Mouse (Mus musculus) G1E (cell line): ENCODE measurements around the gene Mtus2. TPM values are rescaled to one million over a fixed set of nuclear protein-coding genes. Genes with fewer than 3 reads are reported as not detected.

ENCODE experiments used
- ATAC-seq: 2 replicates; pipeline ENCODE4 v1.8.0; 2016; ENCODE audit warnings: mild to moderate bottlenecking; ENCODE audit not compliant: insufficient number of reproducible peaks, poor library complexity, low FRiP score, severe bottlenecking; ENCODE audit errors: extremely low read depth
- DNase-seq: peaks from one replicate; pipeline ENCODE4 v3.0.0; 2012; ENCODE audit warnings: low spot score
- H3K27me3 ChIP-seq: 2 replicates; pipeline ENCODE4 v1.6.1; 2012; ENCODE audit warnings: mild to moderate bottlenecking, low read length, inconsistent platforms; ENCODE audit not compliant: insufficient read depth
- H3K36me3 ChIP-seq: replicated peaks from 2 replicates; pipeline ENCODE3; 2012; ENCODE audit warnings: mild to moderate bottlenecking, inconsistent platforms
- H3K4me1 ChIP-seq: 2 replicates; pipeline ENCODE4 v1.6.1; 2012; ENCODE audit warnings: low read depth, low read length, inconsistent platforms, mixed read lengths; ENCODE audit not compliant: insufficient read depth
- H3K4me3 ChIP-seq: 2 replicates; pipeline ENCODE4 v1.5.1; 2012; ENCODE audit warnings: low read depth, mild to moderate bottlenecking, inconsistent platforms, low read length, moderate library complexity, mixed read lengths
- H3K9me3 ChIP-seq: replicated peaks from 2 replicates; pipeline ENCODE4 v1.6.1; 2012; ENCODE audit warnings: inconsistent platforms
- CTCF ChIP-seq: IDR thresholded peaks from 2 replicates; pipeline ENCODE4 v1.5.1; 2012; ENCODE audit warnings: low read depth, low read length, inconsistent platforms, mixed read lengths
- GATA1 ChIP-seq: IDR thresholded peaks from 2 replicates; pipeline ENCODE4 v1.6.1; 2012; ENCODE audit warnings: borderline replicate concordance, low read length, inconsistent platforms, mixed read lengths
- GATA2 ChIP-seq: IDR thresholded peaks from 2 replicates; pipeline ENCODE4 v1.6.1; 2012; ENCODE audit warnings: low read depth, low read length, inconsistent platforms, borderline replicate concordance
- POLR2AphosphoS5 ChIP-seq: IDR thresholded peaks from 2 replicates; pipeline ENCODE4 v1.6.1; 2012; ENCODE audit warnings: low read depth, low read length, inconsistent platforms; ENCODE audit not compliant: insufficient replicate concordance
- TAL1 ChIP-seq: conservative IDR thresholded peaks from 2 replicates; pipeline ENCODE4 v1.6.1; 2012; ENCODE audit warnings: low read depth, low read length, inconsistent platforms, mixed read lengths
- polyA plus RNA-seq: library from polyadenylated mRNA; stranded (reverse); fragments of >175 nt; gene quantifications from 2 replicates; pipeline ENCODE4 v1.2.3, GENCODE M21; 2012
- total RNA-seq, 2 experiments: library from RNA; stranded (forward) in 1 of 2; stranded (reverse) in 1 of 2; fragments of 200-1000 nt in 1 of 2; fragments of >200 nt in 1 of 2; fragmentation: Nextera tagmentation in 1 of 2; gene quantifications; 2 replicates each; pipeline ENCODE4 v1.2.3; 2014 to 2017

Mtus2 gene
- total and polyA plus RNA-seq, 3 experiments = 1.1 TPM; not detected in 2

DNA sequence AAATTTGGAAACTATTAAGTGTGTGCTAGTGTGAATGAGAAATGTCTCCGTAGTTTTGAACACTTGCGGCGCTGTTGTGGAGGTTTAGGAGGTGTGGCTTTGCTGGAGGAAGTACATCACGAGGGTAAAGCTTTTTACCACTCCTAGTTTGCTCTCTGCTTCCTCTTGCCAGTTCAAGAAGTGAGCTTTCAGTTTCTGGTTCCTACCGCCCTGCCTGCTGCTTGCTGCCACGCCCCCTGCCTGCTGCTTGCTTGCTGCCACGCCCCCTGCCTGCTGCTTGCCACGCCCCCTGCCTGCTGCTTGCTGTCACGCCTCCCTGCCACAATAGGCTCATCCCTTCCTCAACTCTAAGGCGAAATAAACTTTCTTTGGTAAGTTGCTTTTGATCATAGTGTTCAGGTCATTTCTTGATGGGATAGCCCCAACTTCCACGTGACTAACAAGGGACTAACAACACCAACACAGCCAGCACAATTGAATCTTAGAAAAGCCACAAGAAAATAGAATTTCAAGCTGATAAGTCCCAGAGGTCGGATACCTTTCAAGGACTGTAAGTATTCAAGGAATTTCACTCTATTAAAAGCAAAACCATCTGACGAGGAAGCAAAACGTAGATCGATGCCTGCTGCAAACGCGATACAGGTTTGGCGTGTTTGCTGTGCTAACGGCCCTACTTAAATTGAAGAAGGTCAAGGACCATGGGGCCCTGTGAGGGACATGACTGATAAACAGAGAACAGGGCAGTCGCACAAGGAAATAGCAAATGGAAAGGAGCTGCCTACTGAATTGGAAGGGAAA lies 35.7 kb downstream of the Mtus2 start:
- Histone ChIP-seq H3K9me3 (peaks cover 29% of the 10 kb centered on the region), H3K36me3 (no peaks in the 10 kb centered on the region), H3K4me3 (no peak overlapping the region), H3K27me3 (no peaks in the 10 kb centered on the region), H3K4me1 (no peaks in the 10 kb centered on the region)
- no peak for ATAC-seq
- no peak for DNase-seq
- TF ChIP-seq POLR2AphosphoS5 (no peak), GATA2 (no peak), GATA1 (no peak), CTCF (no peak), TAL1 (no peak)

GRCm38 (mm10) chr5:148005263-148005662 lies 48.1 kb downstream of the Mtus2 start:
- Histone ChIP-seq H3K36me3 (no peaks in the 10 kb centered on the region), H3K9me3 (peaks cover 15% of the 10 kb centered on the region), H3K4me1 (no peaks in the 10 kb centered on the region), H3K4me3 (no peak overlapping the region), H3K27me3 (no peaks in the 10 kb centered on the region)
- ATAC-seq (no peak), DNase-seq (no peak)
- no peak for TF ChIP-seq GATA1
- TF ChIP-seq CTCF = no peak
- TF ChIP-seq GATA2 = no peak
- TF ChIP-seq TAL1 = no peak
- no peak for TF ChIP-seq POLR2AphosphoS5

DNA sequence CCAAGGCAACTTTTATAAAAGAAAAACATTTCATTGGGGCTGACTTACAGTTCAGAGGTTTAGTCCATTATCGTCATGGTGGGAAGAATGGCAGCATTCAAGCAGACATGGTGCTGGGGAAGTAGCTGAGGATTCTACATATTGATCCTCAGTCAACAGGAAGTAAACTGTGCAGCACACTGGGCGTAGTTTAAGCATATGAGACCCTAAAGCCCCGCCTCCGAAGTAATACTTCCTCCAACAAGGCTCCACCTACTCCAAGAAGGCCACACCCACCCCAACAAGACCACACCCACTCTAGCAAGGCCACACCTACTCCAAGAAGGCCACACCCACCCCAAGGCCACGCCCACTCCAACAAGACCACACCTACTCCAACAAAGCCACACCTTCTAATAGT lies 55.0 kb downstream of the Mtus2 start:
- H3K27me3 ChIP-seq = no peaks in the 10 kb centered on the region
- H3K4me3 ChIP-seq = no peak overlapping the region
- DNase-seq (no peak), ATAC-seq (no peak)
- H3K4me1 ChIP-seq = no peaks in the 10 kb centered on the region
- H3K9me3 ChIP-seq = peaks cover 21% of the 10 kb centered on the region
- no peaks in the 10 kb centered on the region for H3K36me3 ChIP-seq
- TF ChIP-seq TAL1 (no peak), GATA1 (no peak), POLR2AphosphoS5 (no peak), CTCF (no peak), GATA2 (no peak)

- H3K4me1 ChIP-seq = no peaks in the 10 kb centered on the region
- no peak overlapping the region for H3K4me3 ChIP-seq
- H3K36me3 ChIP-seq = no peaks in the 10 kb centered on the region
- DNase-seq (no peak), ATAC-seq (no peak)
- no peaks in the 10 kb centered on the region for H3K27me3 ChIP-seq
- peaks cover 30% of the 10 kb centered on the region for H3K9me3 ChIP-seq
- TF ChIP-seq TAL1 (no peak), CTCF (no peak), GATA1 (no peak), GATA2 (no peak), POLR2AphosphoS5 (no peak)
Measured at GRCm38 (mm10) chr5:148014133-148014854, 57.2 kb downstream of the Mtus2 start.

- Histone ChIP-seq H3K36me3 (no peaks in the 10 kb centered on the region), H3K4me3 (no peak overlapping the region), H3K9me3 (peaks cover 33% of the 10 kb centered on the region), H3K27me3 (no peaks in the 10 kb centered on the region), H3K4me1 (no peaks in the 10 kb centered on the region)
- ATAC-seq = no peak
- no peak for DNase-seq
- TF ChIP-seq CTCF = no peak
- TF ChIP-seq POLR2AphosphoS5 = no peak
- no peak for TF ChIP-seq GATA2
- no peak for TF ChIP-seq GATA1
- no peak for TF ChIP-seq TAL1
Measured at GRCm38 (mm10) chr5:148015383-148015782, 58.3 kb downstream of the Mtus2 start.

DNA sequence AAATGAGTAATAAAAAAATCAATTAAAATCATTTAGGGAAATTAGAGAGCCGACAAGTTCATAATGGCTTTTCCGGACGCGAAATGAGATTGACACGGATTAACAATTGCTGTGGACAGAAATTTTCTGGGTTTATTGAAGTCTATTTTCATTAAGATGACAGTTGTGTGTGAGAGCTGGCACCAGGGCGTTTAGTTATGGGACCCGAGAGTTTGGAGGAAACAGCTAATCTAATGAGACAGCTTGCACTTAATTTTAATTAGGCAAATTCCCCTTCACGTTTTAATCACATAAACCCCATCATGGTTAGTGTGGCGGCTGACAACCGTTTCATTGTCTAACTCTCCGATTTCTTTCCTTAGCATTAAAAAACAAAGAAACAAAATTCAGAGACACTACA lies 60.3 kb downstream of the Mtus2 start:
- H3K4me1 ChIP-seq = no peaks in the 10 kb centered on the region
- ATAC-seq = no peak

More for the DNA sequence above, 60.3 kb downstream of the Mtus2 start:
- Histone ChIP-seq H3K9me3 (peaks cover 32% of the 10 kb centered on the region), H3K27me3 (no peaks in the 10 kb centered on the region), H3K36me3 (no peaks in the 10 kb centered on the region), H3K4me3 (no peak overlapping the region)
- TF ChIP-seq GATA1 = no peak
- no peak for TF ChIP-seq GATA2
- TF ChIP-seq CTCF = no peak
- TF ChIP-seq TAL1 = no peak
- TF ChIP-seq POLR2AphosphoS5 = no peak
- no peak for DNase-seq
